In the genomic region with DNA sequence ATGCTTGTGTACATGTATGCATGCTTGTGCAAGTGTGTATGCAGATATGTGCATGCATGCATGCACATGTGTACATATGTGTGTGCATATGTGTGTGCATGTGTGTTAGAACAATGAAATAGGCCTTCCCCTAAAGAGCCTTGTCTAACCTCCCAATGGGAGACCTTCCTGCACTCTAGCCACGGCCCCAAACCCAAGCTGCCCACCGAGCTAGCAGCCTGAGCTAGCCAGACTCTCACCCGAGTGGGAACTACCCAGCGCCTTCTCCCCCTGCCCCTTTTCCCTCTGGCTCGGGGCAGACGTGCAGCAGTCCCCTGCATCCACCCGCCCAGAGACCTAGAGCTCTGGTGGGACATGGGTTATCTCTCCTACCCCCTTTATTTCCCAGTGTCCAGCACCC, we compare ENCODE assay signal across 21 mouse cellular contexts. TPM values are rescaled to one million over a fixed set of nuclear protein-coding genes. Genes with fewer than 3 reads are reported as not detected.
"Had no signal": no experiment of that assay in that cellular context is flagged by ENCODE, and none has a peak within 500 bp of the region (broad histone marks: within the 10 kb centered on the region; RNA-seq: fewer than 3 reads in every experiment).

No protein-coding gene starts in this region.

- H3K4me3 ChIP-seq: limb, embryonic 15.5 days; liver, embryonic 13.5 days; midbrain, embryonic 13.5 days; myocyte; neural tube, embryonic 12.5 days had no signal

- H3K27me3 ChIP-seq: limb, embryonic 15.5 days; liver, embryonic 13.5 days; neural tube, embryonic 12.5 days had no signal

- H3K9me3 ChIP-seq: limb, embryonic 15.5 days; liver, embryonic 13.5 days; midbrain, embryonic 13.5 days; neural tube, embryonic 12.5 days had no signal

- H3K4me1 ChIP-seq: liver, embryonic 13.5 days had no signal

- H3K27ac ChIP-seq: kidney, postnatal 0 days; limb, embryonic 15.5 days; liver, embryonic 13.5 days; midbrain, embryonic 13.5 days; neural tube, embryonic 12.5 days had no signal

- DNase-seq: kidney, adult 11 months; kidney, adult 9 months; kidney, postnatal 36 days; liver, embryonic 13.5 days; lung, adult 18-20 months; retina, postnatal 1 day; right cerebral cortex, postnatal 4 days; thymus, postnatal 36 days had no signal

- H3K36me3 ChIP-seq: limb, embryonic 15.5 days; liver, embryonic 13.5 days; midbrain, embryonic 13.5 days; neural tube, embryonic 12.5 days had no signal

- H3K9ac ChIP-seq: limb, embryonic 15.5 days; liver, embryonic 13.5 days; midbrain, embryonic 13.5 days; neural tube, embryonic 12.5 days had no signal

RNA-seq across cellular contexts. Expression of a gene that starts 47.3 kb away (rescaled TPM):
- total RNA-seq: layer of hippocampus, adult 18-20 months; layer of hippocampus, postnatal 10 days; left cerebral cortex, postnatal 36 days; megakaryocyte-erythroid progenitor cell, adult 5-6 weeks had no signal
- polyA plus RNA-seq: kidney, postnatal 0 days; limb, embryonic 15.5 days; liver, embryonic 13.5 days; lung, embryonic 16.5 days; midbrain, embryonic 13.5 days; myocyte; neural tube, embryonic 12.5 days; spleen, adult 2 months; stomach, embryonic 16.5 days; thymus, postnatal 0 days had no signal
